Mouse (Mus musculus) frontal cortex, postnatal 36 days (tissue): Measurements from ENCODE around the gene Xpr1.

Experiments
- DNase-seq, 2 experiments: peaks; one replicate each; pipeline ENCODE4 v3.0.0; 2022; ENCODE audit warnings: low spot score in 2 of 2

Xpr1 gene

DNA sequence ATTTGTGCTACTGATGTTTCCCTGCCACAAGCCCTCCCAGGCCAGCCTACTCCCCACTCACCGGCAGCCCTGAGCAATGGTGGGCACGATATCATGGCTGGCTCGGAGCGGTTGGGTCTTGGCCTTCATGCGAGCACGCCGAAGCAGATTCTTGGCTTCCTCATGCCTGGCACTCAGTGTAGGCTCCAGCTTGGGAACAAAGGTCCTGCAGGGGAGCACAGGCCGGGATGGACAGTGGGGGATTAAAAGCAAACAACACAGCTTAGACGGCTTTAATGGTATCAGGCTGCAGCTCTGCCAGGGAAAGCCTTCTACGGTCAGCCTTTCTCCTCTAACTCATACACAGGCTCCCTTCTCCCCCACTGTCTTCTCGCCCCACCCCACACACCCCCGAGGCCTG lies 184.8 kb downstream of the Xpr1 start:
- DNase-seq: no peak

DNA sequence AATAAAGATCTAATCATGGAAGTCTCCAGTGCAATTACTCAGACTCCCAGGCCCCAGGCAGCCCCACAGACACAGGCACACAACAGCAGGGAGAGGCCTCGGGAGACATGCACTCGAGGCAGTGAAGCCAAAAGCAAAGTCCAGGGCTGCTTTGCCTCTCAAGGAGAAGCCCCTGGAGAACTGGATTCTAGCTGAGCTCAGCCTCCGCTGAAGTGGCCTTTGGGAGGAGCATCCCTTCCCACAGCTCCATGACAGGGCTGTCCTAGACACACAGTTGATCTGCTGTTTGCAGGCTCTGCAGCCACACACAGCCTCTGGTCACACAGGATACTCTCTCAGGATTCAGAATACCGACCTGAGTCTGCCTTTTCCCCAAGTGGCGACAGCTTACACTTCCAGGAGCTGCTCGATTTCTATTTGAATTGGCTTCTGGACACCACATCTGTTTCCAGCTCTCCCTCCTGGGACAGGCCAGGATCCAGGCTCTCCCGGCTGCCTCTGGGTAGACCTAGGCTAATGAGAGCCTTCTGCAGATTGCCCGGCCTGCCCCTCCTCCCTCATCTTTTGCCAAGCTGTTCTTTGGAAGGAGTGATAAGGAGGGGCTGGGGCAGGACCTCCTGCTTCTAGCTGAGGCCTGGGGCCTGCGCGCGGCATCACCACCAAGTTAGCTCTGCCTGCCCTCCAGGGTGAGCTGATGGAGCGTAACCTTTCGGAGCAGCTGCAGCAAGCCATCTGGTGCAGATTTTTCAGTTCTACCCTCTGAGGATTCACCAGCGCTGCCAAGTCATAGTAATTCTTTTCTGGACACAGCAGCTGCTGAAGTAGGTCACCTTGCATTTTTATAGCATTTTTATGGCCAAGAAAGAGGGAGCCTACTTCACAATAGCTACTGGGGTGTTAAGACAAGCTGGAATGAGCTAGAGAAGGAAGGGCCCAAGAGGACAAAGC lies 187.5 kb downstream of the Xpr1 start:
- DNase-seq: peak in 1 of 2 experiments; percentile 78
